Mouse (Mus musculus): ENCODE results near the gene Stk19.

Stk19 gene

GRCm38 (mm10) chr17:34796311-34797140, 40.2 kb downstream of the Stk19 start:
- DNase-seq: no peak

GRCm38 (mm10) chr17:34795633-34796032, 41.1 kb downstream of the Stk19 start:
- no peak for DNase-seq

- no peak for DNase-seq
These were observed 41.7 kb downstream of the Stk19 start for GRCm38 (mm10) chr17:34795016-34795415.

- DNase-seq: no peak
These were observed 58.9 kb downstream of the Stk19 start for GRCm38 (mm10) chr17:34777680-34778325.

Measured in thymus, adult 18-20 months (tissue).